Mouse (Mus musculus): ENCODE measurements around the gene Olfr222. TPM values are rescaled to one million over a fixed set of nuclear protein-coding genes. Genes with fewer than 3 reads are reported as not detected.

The Olfr222 gene
- polyA plus RNA-seq, 1 experiment from 2014 or later = not detected

- Histone ChIP-seq H3K9ac (ENCODE audit: low read length) (no peak overlapping the region), H3K27me3 (ENCODE audit: control insufficient read depth, insufficient read depth, low read length) (no peaks in the 10 kb centered on the region), H3K4me1 (replicated peaks; ENCODE audit: control insufficient read depth, insufficient read depth, low read length) (no peaks in the 10 kb centered on the region), H3K4me3 (ENCODE audit: low read depth, low read length) (no peak overlapping the region), H3K27ac (ENCODE audit: low read depth, low read length) (no peak overlapping the region), H3K9me3 (ENCODE audit: control insufficient read depth, low read length) (no peaks in the 10 kb centered on the region), H3K36me3 (ENCODE audit: control insufficient read depth, insufficient read depth, low read length) (no peaks in the 10 kb centered on the region), H3K4me2 (ENCODE audit: low read depth, low read length, severe bottlenecking) (no peak overlapping the region)
- ATAC-seq (replicated peaks; ENCODE audit: low FRiP score) = no peak
- DNase-seq (ENCODE audit: low spot score) = no peak
- 87% methylated on average over 8 of the region's 8 CpGs for WGBS
Observed at GRCm38 (mm10) chr11:59596950-59597349, 20.9 kb upstream of the Olfr222 start.

GRCm38 (mm10) chr11:59596091-59596490 is 20.1 kb upstream of the Olfr222 start:
- Histone ChIP-seq H3K4me2 (ENCODE audit: low read depth, low read length, severe bottlenecking) (no peak overlapping the region), H3K27me3 (ENCODE audit: control insufficient read depth, insufficient read depth, low read length) (no peaks in the 10 kb centered on the region), H3K27ac (ENCODE audit: low read depth, low read length) (no peak overlapping the region), H3K9ac (ENCODE audit: low read length) (no peak overlapping the region), H3K36me3 (ENCODE audit: control insufficient read depth, insufficient read depth, low read length) (no peaks in the 10 kb centered on the region), H3K4me1 (replicated peaks; ENCODE audit: control insufficient read depth, insufficient read depth, low read length) (no peaks in the 10 kb centered on the region), H3K9me3 (ENCODE audit: control insufficient read depth, low read length) (no peaks in the 10 kb centered on the region), H3K4me3 (ENCODE audit: low read depth, low read length) (no peak overlapping the region)
- ATAC-seq (replicated peaks; ENCODE audit: low FRiP score) (no peak), DNase-seq (ENCODE audit: low spot score) (no peak)
- 62% methylated on average over 4 of the region's 4 CpGs for WGBS

GRCm38 (mm10) chr11:59593189-59593588 is 17.2 kb upstream of the Olfr222 start, which contains the start of gene Olfr223:
Gene Olfr223, minus strand, starts transcription at chr11:59593289.
- H3K9ac ChIP-seq (ENCODE audit: low read length) = no peak within 1 kb of the TSS
- H3K4me3 ChIP-seq (ENCODE audit: low read depth, low read length) = no peak within 1 kb of the TSS
- ATAC-seq (replicated peaks; ENCODE audit: low FRiP score) (no peak), DNase-seq (ENCODE audit: low spot score) (no peak)
- no peaks in the 10 kb centered on the region for H3K36me3 ChIP-seq (ENCODE audit: control insufficient read depth, insufficient read depth, low read length)
- no peak within 1 kb of the TSS for H3K27ac ChIP-seq (ENCODE audit: low read depth, low read length)
- no peaks in the 10 kb centered on the region for H3K9me3 ChIP-seq (ENCODE audit: control insufficient read depth, low read length)
- no peaks in the 10 kb centered on the region for H3K27me3 ChIP-seq (ENCODE audit: control insufficient read depth, insufficient read depth, low read length)
- H3K4me1 ChIP-seq (replicated peaks; ENCODE audit: control insufficient read depth, insufficient read depth, low read length) = no peaks in the 10 kb centered on the region
- no peak within 1 kb of the TSS for H3K4me2 ChIP-seq (ENCODE audit: low read depth, low read length, severe bottlenecking)
- WGBS = 87% methylated on average over 6 of the region's 6 CpGs

GRCm38 (mm10) chr11:59589496-59589895 is 13.5 kb upstream of the Olfr222 start:
- H3K27me3 ChIP-seq (ENCODE audit: control insufficient read depth, insufficient read depth, low read length) = no peaks in the 10 kb centered on the region
- H3K27ac ChIP-seq (ENCODE audit: low read depth, low read length) = no peak overlapping the region
- no peaks in the 10 kb centered on the region for H3K36me3 ChIP-seq (ENCODE audit: control insufficient read depth, insufficient read depth, low read length)
- no peaks in the 10 kb centered on the region for H3K4me1 ChIP-seq (replicated peaks; ENCODE audit: control insufficient read depth, insufficient read depth, low read length)
- no peak overlapping the region for H3K9ac ChIP-seq (ENCODE audit: low read length)
- WGBS = 87% methylated on average over 8 of the region's 8 CpGs
- DNase-seq (ENCODE audit: low spot score) = no peak
- no peaks in the 10 kb centered on the region for H3K9me3 ChIP-seq (ENCODE audit: control insufficient read depth, low read length)
- no peak for ATAC-seq (replicated peaks; ENCODE audit: low FRiP score)
- H3K4me2 ChIP-seq (ENCODE audit: low read depth, low read length, severe bottlenecking) = no peak overlapping the region
- H3K4me3 ChIP-seq (ENCODE audit: low read depth, low read length) = no peak overlapping the region

- H3K4me1 ChIP-seq (replicated peaks; ENCODE audit: control insufficient read depth, insufficient read depth, low read length) = no peaks in the 10 kb centered on the region
- no peaks in the 10 kb centered on the region for H3K36me3 ChIP-seq (ENCODE audit: control insufficient read depth, insufficient read depth, low read length)
- DNase-seq (ENCODE audit: low spot score) (peak; percentile 68), ATAC-seq (replicated peaks; ENCODE audit: low FRiP score) (no peak)
- H3K9ac ChIP-seq (ENCODE audit: low read length) = no peak overlapping the region
- H3K4me3 ChIP-seq (ENCODE audit: low read depth, low read length) = no peak overlapping the region
- H3K27ac ChIP-seq (ENCODE audit: low read depth, low read length) = no peak overlapping the region
- no peaks in the 10 kb centered on the region for H3K9me3 ChIP-seq (ENCODE audit: control insufficient read depth, low read length)
- no peak overlapping the region for H3K4me2 ChIP-seq (ENCODE audit: low read depth, low read length, severe bottlenecking)
- no peaks in the 10 kb centered on the region for H3K27me3 ChIP-seq (ENCODE audit: control insufficient read depth, insufficient read depth, low read length)
- WGBS = 27% methylated on average over 6 of the region's 6 CpGs
Observed at GRCm38 (mm10) chr11:59584539-59584938, 8.5 kb upstream of the Olfr222 start.

GRCm38 (mm10) chr11:59575726-59576125 is 309 bp downstream of the Olfr222 start:
- H3K27ac ChIP-seq (ENCODE audit: low read depth, low read length) = no peak overlapping the region
- no peaks in the 10 kb centered on the region for H3K9me3 ChIP-seq (ENCODE audit: control insufficient read depth, low read length)
- 64% methylated on average over 9 of the region's 9 CpGs for WGBS
- H3K36me3 ChIP-seq (ENCODE audit: control insufficient read depth, insufficient read depth, low read length) = no peaks in the 10 kb centered on the region
- H3K4me3 ChIP-seq (ENCODE audit: low read depth, low read length) = no peak overlapping the region
- no peaks in the 10 kb centered on the region for H3K4me1 ChIP-seq (replicated peaks; ENCODE audit: control insufficient read depth, insufficient read depth, low read length)
- H3K27me3 ChIP-seq (ENCODE audit: control insufficient read depth, insufficient read depth, low read length) = no peaks in the 10 kb centered on the region
- DNase-seq (ENCODE audit: low spot score) (no peak), ATAC-seq (replicated peaks; ENCODE audit: low FRiP score) (no peak)
- no peak overlapping the region for H3K4me2 ChIP-seq (ENCODE audit: low read depth, low read length, severe bottlenecking)
- H3K9ac ChIP-seq (ENCODE audit: low read length) = no peak overlapping the region

GRCm38 (mm10) chr11:59569306-59569705 is 6.7 kb downstream of the Olfr222 start:
- H3K4me3 ChIP-seq (ENCODE audit: low read depth, low read length) = no peak overlapping the region
- WGBS = 59% methylated on average over 3 of the region's 3 CpGs
- H3K4me2 ChIP-seq (ENCODE audit: low read depth, low read length, severe bottlenecking) = no peak overlapping the region
- ATAC-seq (replicated peaks; ENCODE audit: low FRiP score) (no peak), DNase-seq (ENCODE audit: low spot score) (no peak)
- no peaks in the 10 kb centered on the region for H3K9me3 ChIP-seq (ENCODE audit: control insufficient read depth, low read length)
- H3K36me3 ChIP-seq (ENCODE audit: control insufficient read depth, insufficient read depth, low read length) = no peaks in the 10 kb centered on the region
- no peak overlapping the region for H3K9ac ChIP-seq (ENCODE audit: low read length)
- H3K27me3 ChIP-seq (ENCODE audit: control insufficient read depth, insufficient read depth, low read length) = no peaks in the 10 kb centered on the region
- H3K27ac ChIP-seq (ENCODE audit: low read depth, low read length) = no peak overlapping the region
- H3K4me1 ChIP-seq (replicated peaks; ENCODE audit: control insufficient read depth, insufficient read depth, low read length) = no peaks in the 10 kb centered on the region

GRCm38 (mm10) chr11:59562837-59563236 is 13.2 kb downstream of the Olfr222 start:
- no peak overlapping the region for H3K4me3 ChIP-seq (ENCODE audit: low read depth, low read length)
- no peaks in the 10 kb centered on the region for H3K4me1 ChIP-seq (replicated peaks; ENCODE audit: control insufficient read depth, insufficient read depth, low read length)
- no peaks in the 10 kb centered on the region for H3K36me3 ChIP-seq (ENCODE audit: control insufficient read depth, insufficient read depth, low read length)
- H3K27ac ChIP-seq (ENCODE audit: low read depth, low read length) = no peak overlapping the region
- WGBS = 72% methylated on average over 9 of the region's 9 CpGs
- H3K27me3 ChIP-seq (ENCODE audit: control insufficient read depth, insufficient read depth, low read length) = no peaks in the 10 kb centered on the region
- no peak overlapping the region for H3K9ac ChIP-seq (ENCODE audit: low read length)
- no peaks in the 10 kb centered on the region for H3K9me3 ChIP-seq (ENCODE audit: control insufficient read depth, low read length)
- DNase-seq (ENCODE audit: low spot score) (no peak), ATAC-seq (replicated peaks; ENCODE audit: low FRiP score) (no peak)
- H3K4me2 ChIP-seq (ENCODE audit: low read depth, low read length, severe bottlenecking) = no peak overlapping the region

GRCm38 (mm10) chr11:59562336-59562735 is 13.7 kb downstream of the Olfr222 start:
- Histone ChIP-seq H3K27me3 (ENCODE audit: control insufficient read depth, insufficient read depth, low read length) (no peaks in the 10 kb centered on the region), H3K27ac (ENCODE audit: low read depth, low read length) (no peak overlapping the region), H3K9me3 (ENCODE audit: control insufficient read depth, low read length) (no peaks in the 10 kb centered on the region), H3K36me3 (ENCODE audit: control insufficient read depth, insufficient read depth, low read length) (no peaks in the 10 kb centered on the region), H3K4me1 (replicated peaks; ENCODE audit: control insufficient read depth, insufficient read depth, low read length) (no peaks in the 10 kb centered on the region), H3K9ac (ENCODE audit: low read length) (no peak overlapping the region), H3K4me2 (ENCODE audit: low read depth, low read length, severe bottlenecking) (no peak overlapping the region), H3K4me3 (ENCODE audit: low read depth, low read length) (no peak overlapping the region)
- ATAC-seq (replicated peaks; ENCODE audit: low FRiP score) (no peak), DNase-seq (ENCODE audit: low spot score) (no peak)
- WGBS = 95% methylated on average over 4 of the region's 4 CpGs

Data from forebrain, embryonic 11.5 days (tissue).